Mouse (Mus musculus): Measurements from ENCODE around the gene Rac3. TPM values are rescaled to one million over a fixed set of nuclear protein-coding genes. Genes with fewer than 3 reads are reported as not detected.
"Not testable (repeated sequence)": the region's sequence is repeated elsewhere in the genome, so short reads cannot be mapped to it uniquely, and the experiment has no call there.

The Rac3 gene
- polyA plus RNA-seq, 1 experiment = 16.0 TPM

- peak overlapping the region; percentile 60 for H3K4me3 ChIP-seq (ENCODE audit: insufficient read depth, low read length)
- H3K27ac ChIP-seq (ENCODE audit: insufficient read depth, low read length) = no peak overlapping the region
- TF ChIP-seq POLR2A (IDR thresholded peaks at IDR 0.05; ENCODE audit: low read depth, low read length) = no peak
- TF ChIP-seq CTCF (IDR thresholded peaks at IDR 0.05; ENCODE audit: borderline replicate concordance, insufficient read depth, low read length) = no peak
- peaks cover 2% of the 10 kb centered on the region; the same call in 1 of the 2 replicates for H3K4me1 ChIP-seq (ENCODE audit: control insufficient read depth, insufficient read depth, low read length)
Measured at GRCm38 (mm10) chr11:120726243-120727168, 5.2 kb downstream of the Rac3 start.

DNA sequence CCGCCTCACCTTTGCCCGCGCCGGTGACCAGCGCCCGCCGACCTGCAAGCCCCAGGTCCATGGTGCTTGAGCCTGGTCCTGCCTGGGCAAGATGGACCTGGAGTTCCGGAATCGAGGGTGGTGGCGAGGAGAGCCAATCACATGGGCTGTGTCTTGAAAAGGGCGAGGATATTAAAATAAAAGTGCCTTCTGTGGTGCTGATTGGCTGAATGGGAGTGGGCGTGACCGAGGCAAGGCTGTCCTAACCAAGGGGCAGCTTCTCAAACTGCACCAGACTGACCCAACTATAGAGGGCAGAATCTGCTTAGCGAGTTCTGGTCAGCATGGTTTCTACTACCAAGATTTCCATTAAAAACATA, 5.9 kb downstream of the Rac3 start, which contains the start of gene Dcxr:
TSS of gene Dcxr (minus strand) at position 113 of the 359 bp plus-strand sequence.
- Histone ChIP-seq H3K4me1 (ENCODE audit: control insufficient read depth, insufficient read depth, low read length) (peaks cover 3% of the 10 kb centered on the region; the same call in 1 of the 2 replicates), H3K4me3 (ENCODE audit: insufficient read depth, low read length) (peak within 1 kb of the TSS; percentile 60), H3K27ac (ENCODE audit: insufficient read depth, low read length) (no peak within 1 kb of the TSS)
- peak; percentile 94 for TF ChIP-seq POLR2A (IDR thresholded peaks at IDR 0.05; ENCODE audit: low read depth, low read length)
- peak; percentile 32; the same call in 1 of the 2 replicates for TF ChIP-seq CTCF (IDR thresholded peaks at IDR 0.05; ENCODE audit: borderline replicate concordance, insufficient read depth, low read length)

GRCm38 (mm10) chr11:120727564-120727963, 6.3 kb downstream of the Rac3 start:
- TF ChIP-seq CTCF (IDR thresholded peaks at IDR 0.05; ENCODE audit: borderline replicate concordance, insufficient read depth, low read length) (no peak), POLR2A (IDR thresholded peaks at IDR 0.05; ENCODE audit: low read depth, low read length) (no peak)
- no peak overlapping the region for H3K27ac ChIP-seq (ENCODE audit: insufficient read depth, low read length)
- H3K4me1 ChIP-seq (ENCODE audit: control insufficient read depth, insufficient read depth, low read length) = peaks cover 3% of the 10 kb centered on the region; the same call in 1 of the 2 replicates
- H3K4me3 ChIP-seq (ENCODE audit: insufficient read depth, low read length) = no peak overlapping the region

- no peak overlapping the region for H3K27ac ChIP-seq (ENCODE audit: insufficient read depth, low read length)
- peaks cover 6% of the 10 kb centered on the region for H3K4me1 ChIP-seq (ENCODE audit: control insufficient read depth, insufficient read depth, low read length)
- no peak for TF ChIP-seq CTCF (IDR thresholded peaks at IDR 0.05; ENCODE audit: borderline replicate concordance, insufficient read depth, low read length)
- no peak for TF ChIP-seq POLR2A (IDR thresholded peaks at IDR 0.05; ENCODE audit: low read depth, low read length)
- no peak overlapping the region for H3K4me3 ChIP-seq (ENCODE audit: insufficient read depth, low read length)
Measured at GRCm38 (mm10) chr11:120728530-120729240, 7.4 kb downstream of the Rac3 start.

DNA sequence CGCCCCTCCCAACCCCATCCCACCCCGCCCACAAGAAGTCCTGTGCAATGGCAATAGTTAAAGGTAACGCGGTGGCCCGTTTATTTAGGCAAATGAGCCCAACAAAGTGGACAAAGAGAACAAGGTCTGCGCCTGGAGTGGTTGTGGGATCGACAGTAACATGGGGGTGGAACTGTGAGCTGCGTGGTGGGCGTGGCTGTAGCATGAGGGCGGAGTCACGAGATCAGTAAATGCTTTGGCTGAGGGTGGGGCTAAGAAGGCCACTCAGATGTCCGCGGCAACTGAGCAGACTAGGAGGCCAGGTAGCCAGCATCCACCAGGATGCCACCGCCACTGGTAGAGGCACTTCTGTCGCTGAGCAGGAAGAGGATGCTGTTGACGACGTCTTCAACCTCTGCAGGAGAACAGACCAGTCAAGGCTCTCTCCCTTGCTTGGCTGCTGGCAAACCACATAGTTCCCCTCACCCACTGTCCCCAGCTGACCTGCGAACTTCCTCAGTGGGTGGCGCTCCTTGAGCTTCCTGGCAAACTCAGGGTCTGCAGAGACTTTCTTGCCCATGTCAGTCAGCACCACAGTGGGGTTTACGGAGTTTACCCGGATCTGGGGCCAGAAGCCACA, 8.3 kb downstream of the Rac3 start:
- not testable (repeated sequence) for H3K4me1 ChIP-seq (ENCODE audit: control insufficient read depth, insufficient read depth, low read length); H3K27ac ChIP-seq (ENCODE audit: insufficient read depth, low read length); H3K4me3 ChIP-seq (ENCODE audit: insufficient read depth, low read length)

DNA sequence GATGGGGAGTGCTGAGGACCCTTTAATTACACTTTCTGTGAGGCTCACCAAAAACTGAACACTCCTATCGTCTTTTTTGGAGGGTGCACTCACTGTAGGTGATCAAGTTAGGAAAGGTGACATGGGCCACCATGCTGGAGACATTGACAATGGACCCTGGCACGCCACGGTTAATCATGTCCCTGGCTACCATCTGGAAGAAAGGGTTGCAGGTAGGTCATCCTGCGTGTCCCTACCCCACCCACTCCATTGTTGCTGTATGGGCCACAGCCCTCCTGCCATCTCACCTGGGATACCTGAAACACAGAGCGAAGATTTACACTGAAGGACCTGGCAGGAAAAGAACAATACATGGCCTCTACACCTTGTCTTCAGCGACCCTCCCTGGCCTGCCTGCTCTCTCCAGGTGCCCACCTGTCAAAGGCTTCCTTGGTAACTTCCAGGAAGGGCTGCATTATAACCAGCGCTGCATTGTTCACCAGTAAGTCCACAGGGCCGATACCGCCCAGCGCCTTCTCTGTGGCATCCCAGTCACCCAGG, 9.1 kb downstream of the Rac3 start:
- peaks cover 6% of the 10 kb centered on the region for H3K4me1 ChIP-seq (ENCODE audit: control insufficient read depth, insufficient read depth, low read length)

GRCm38 (mm10) chr11:120731395-120731794, 10.1 kb downstream of the Rac3 start:
- Histone ChIP-seq H3K4me3 (ENCODE audit: insufficient read depth, low read length) (no peak overlapping the region), H3K4me1 (ENCODE audit: control insufficient read depth, insufficient read depth, low read length) (peaks cover 6% of the 10 kb centered on the region), H3K27ac (ENCODE audit: insufficient read depth, low read length) (peak overlapping the region; percentile 18; the same call in 1 of the 2 replicates)
- no peak; the same call in 1 of the 2 replicates for TF ChIP-seq POLR2A (IDR thresholded peaks at IDR 0.05; ENCODE audit: low read depth, low read length)
- no peak for TF ChIP-seq CTCF (IDR thresholded peaks at IDR 0.05; ENCODE audit: borderline replicate concordance, insufficient read depth, low read length)

More for the DNA sequence above, 9.1 kb downstream of the Rac3 start:
- no peak for TF ChIP-seq POLR2A (IDR thresholded peaks at IDR 0.05; ENCODE audit: low read depth, low read length)
- no peak for TF ChIP-seq CTCF (IDR thresholded peaks at IDR 0.05; ENCODE audit: borderline replicate concordance, insufficient read depth, low read length)
- no peak overlapping the region for H3K4me3 ChIP-seq (ENCODE audit: insufficient read depth, low read length)
- no peak overlapping the region for H3K27ac ChIP-seq (ENCODE audit: insufficient read depth, low read length)

GRCm38 (mm10) chr11:120731858-120732680, 10.8 kb downstream of the Rac3 start, which contains the start of gene Cbr2:
TSS of gene Cbr2 (minus strand) at chr11:120732114.
- Histone ChIP-seq H3K4me3 (ENCODE audit: insufficient read depth, low read length) (no peak within 1 kb of the TSS), H3K4me1 (ENCODE audit: control insufficient read depth, insufficient read depth, low read length) (peaks cover 6% of the 10 kb centered on the region), H3K27ac (ENCODE audit: insufficient read depth, low read length) (peak within 1 kb of the TSS; percentile 18; the same call in 1 of the 2 replicates)
- TF ChIP-seq CTCF (IDR thresholded peaks at IDR 0.05; ENCODE audit: borderline replicate concordance, insufficient read depth, low read length) (no peak), POLR2A (IDR thresholded peaks at IDR 0.05; ENCODE audit: low read depth, low read length) (peak; percentile 62; the same call in 1 of the 2 replicates)
